Mouse (Mus musculus) limb, embryonic 14.5 days (tissue): ENCODE results near the gene Ttc36. TPM values are rescaled to one million over a fixed set of nuclear protein-coding genes. Genes with fewer than 3 reads are reported as not detected.

Experiments used
- ATAC-seq: fragments of 200-750 bp; cut with Nextera tagmentation; 2 replicates; pipeline ENCODE4 v1.8.0; 2017; ENCODE audit warnings: low read depth, moderate number of reproducible peaks, moderate TSS enrichment; ENCODE audit not compliant: low FRiP score
- DNase-seq: peaks from one replicate; pipeline ENCODE4 v3.0.0-alpha.2; 2015; ENCODE audit warnings: low spot score
- H3K27ac ChIP-seq: fragments of 300-500 bp; sonication (generic); replicated peaks from 2 replicates; pipeline ENCODE4 v1.5.1; 2014; ENCODE audit warnings: low read depth, mild to moderate bottlenecking, low read length, moderate library complexity, mixed read lengths
- H3K27me3 ChIP-seq: fragments of 300-500 bp; sonication (generic); 2 replicates; pipeline ENCODE4 v1.6.1; 2014; ENCODE audit warnings: low read length, mixed read lengths; ENCODE audit not compliant: control insufficient read depth, insufficient read depth
- H3K36me3 ChIP-seq: fragments of 300-500 bp; sonication (generic); 2 replicates; pipeline ENCODE4 v1.6.1; 2014; ENCODE audit warnings: mild to moderate bottlenecking, low read length, moderate library complexity, mixed read lengths; ENCODE audit not compliant: control insufficient read depth, insufficient read depth
- H3K4me1 ChIP-seq: fragments of 300-500 bp; sonication (generic); 2 replicates; pipeline ENCODE4 v1.6.1; 2014; ENCODE audit warnings: antibody characterized with exemption, low read length, mixed read lengths; ENCODE audit not compliant: control insufficient read depth, insufficient read depth
- H3K4me2 ChIP-seq: fragments of 300-500 bp; sonication (generic); replicated peaks from 2 replicates; pipeline ENCODE4 v1.6.1; 2014; ENCODE audit warnings: low read depth, mild to moderate bottlenecking, low read length, moderate library complexity; ENCODE audit not compliant: severe bottlenecking
- H3K4me3 ChIP-seq: fragments of 300-500 bp; sonication (generic); replicated peaks from 2 replicates; pipeline ENCODE4 v1.5.1; 2014; ENCODE audit warnings: low read length
- H3K9ac ChIP-seq: fragments of 300-500 bp; sonication (generic); 2 replicates; pipeline ENCODE4 v1.6.1; 2014; ENCODE audit warnings: mild to moderate bottlenecking, low read depth, low read length, moderate library complexity; ENCODE audit not compliant: severe bottlenecking
- H3K9me3 ChIP-seq: fragments of 300-500 bp; sonication (generic); 2 replicates; pipeline ENCODE4 v1.6.1; 2016; ENCODE audit warnings: low read length; ENCODE audit not compliant: control insufficient read depth
- POLR2A ChIP-seq: fragments of 200-500 bp; IDR thresholded peaks from 2 replicates; pipeline ENCODE4 v1.8.0; 2012; ENCODE audit warnings: inconsistent platforms, mild to moderate bottlenecking, moderate library complexity, borderline replicate concordance; ENCODE audit not compliant: insufficient read depth, insufficient read length; ENCODE audit errors: extremely low read depth
- WGBS: fragments of 180-500 bp; shearing (Covaris S2); extraction: QIAGEN DNeasy Blood & Tissue Kit; methylation state at CpG from one replicate; pipeline ENCODE4 v1.1.7; 2014; 5-methylcytosine and 5-hydroxymethylcytosine counted together
- polyA plus RNA-seq, 2 experiments: library from polyadenylated mRNA; depleted of rRNA in 1 of 2; stranded (reverse) in 1 of 2; unstranded in 1 of 2; fragments of >200 nt; fragmentation: Nextera tagmentation in 1 of 2; extraction: Ambion mirVana in 1 of 2; gene quantifications; 2 replicates each; pipeline versions ENCODE4 v1.2.1 to v1.2.3; 2012 to 2014

Ttc36 gene
- polyA plus RNA-seq, 2 experiments = 0.34 to 0.47 TPM

- H3K27ac ChIP-seq = no peak overlapping the region
- no peaks in the 10 kb centered on the region for H3K9me3 ChIP-seq
- ATAC-seq (no peak), DNase-seq (no peak)
- H3K4me2 ChIP-seq = no peak overlapping the region
- H3K4me1 ChIP-seq = peaks cover 9% of the 10 kb centered on the region
- TF ChIP-seq POLR2A = no peak
- no peak overlapping the region for H3K4me3 ChIP-seq
- H3K27me3 ChIP-seq = 0 out of 2 replicates have a peak, but pooled peaks cover 4% of the 10 kb centered on the region
- H3K36me3 ChIP-seq = peaks cover 20% of the 10 kb centered on the region
- H3K9ac ChIP-seq = no peak overlapping the region
- 72% methylated on average over 6 of the region's 6 CpGs for whole genome bisulfite sequencing
Observed at GRCm38 (mm10) chr9:44801669-44802068, 1.2 kb downstream of the Ttc36 start.

DNA sequence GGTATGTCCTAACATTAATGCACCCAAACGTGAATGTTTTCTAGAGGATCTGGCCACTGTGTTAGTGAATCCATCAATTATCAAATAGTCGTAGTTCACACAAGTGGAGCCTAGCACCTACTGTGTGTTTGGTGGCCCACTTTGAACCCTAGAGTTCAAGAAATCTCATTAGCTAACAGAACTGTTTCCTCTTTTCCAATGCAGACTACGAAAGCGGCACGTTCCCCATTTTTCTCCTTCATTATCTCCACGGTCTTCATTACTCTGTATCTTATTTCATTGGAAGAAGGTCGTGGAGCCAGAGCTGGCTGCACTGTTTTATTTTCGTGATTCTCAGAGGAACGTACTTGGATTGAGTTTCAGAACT lies 2.9 kb downstream of the Ttc36 start:
- H3K4me1 ChIP-seq = peaks cover 9% of the 10 kb centered on the region
- H3K36me3 ChIP-seq = peaks cover 5% of the 10 kb centered on the region
- H3K4me2 ChIP-seq = peak overlapping the region; percentile 81
- H3K9ac ChIP-seq = no peak overlapping the region
- H3K4me3 ChIP-seq = peak overlapping the region; percentile 58
- 41% methylated on average over 9 of the region's 9 CpGs for WGBS
- ATAC-seq (no peak), DNase-seq (no peak)
- H3K27me3 ChIP-seq = 0 out of 2 replicates have a peak, but pooled peaks cover 4% of the 10 kb centered on the region
- no peaks in the 10 kb centered on the region for H3K9me3 ChIP-seq
- TF ChIP-seq POLR2A = no peak
- H3K27ac ChIP-seq = no peak overlapping the region

GRCm38 (mm10) chr9:44799102-44799957 lies 3.5 kb downstream of the Ttc36 start, which contains the start of gene Tmem25:
TSS of gene Tmem25 (minus strand) at chr9:44799307.
- peak within 1 kb of the TSS; percentile 81 for H3K4me2 ChIP-seq
- no peaks in the 10 kb centered on the region for H3K36me3 ChIP-seq
- ATAC-seq (peak; percentile 93), DNase-seq (peak; percentile 67)
- TF ChIP-seq POLR2A = 0 out of 2 replicates have a peak, but pooled peaks have one; percentile 14
- H3K4me3 ChIP-seq = peak within 1 kb of the TSS; percentile 58
- 0% methylated on average over 70 of the region's 75 CpGs for WGBS
- peaks cover 9% of the 10 kb centered on the region for H3K4me1 ChIP-seq
- H3K27ac ChIP-seq = no peak within 1 kb of the TSS
- H3K27me3 ChIP-seq = 0 out of 2 replicates have a peak, but pooled peaks cover 4% of the 10 kb centered on the region
- H3K9ac ChIP-seq = peak within 1 kb of the TSS; percentile 62
- H3K9me3 ChIP-seq = no peaks in the 10 kb centered on the region

- H3K9ac ChIP-seq = 0 out of 2 replicates have a peak overlapping the region, but pooled peaks have one; percentile 62
- no peak for DNase-seq
- 43% methylated on average over 7 of the region's 7 CpGs for WGBS
- TF ChIP-seq POLR2A = no peak
- no peak overlapping the region for H3K27ac ChIP-seq
- 0 out of 2 replicates have a peak, but pooled peaks cover 4% of the 10 kb centered on the region for H3K27me3 ChIP-seq
- H3K4me1 ChIP-seq = peaks cover 9% of the 10 kb centered on the region
- no peak for ATAC-seq
- H3K9me3 ChIP-seq = no peaks in the 10 kb centered on the region
- H3K4me3 ChIP-seq = peak overlapping the region; percentile 58; the same call in 1 of the 2 replicates
- peak overlapping the region; percentile 81; the same call in 1 of the 2 replicates for H3K4me2 ChIP-seq
- H3K36me3 ChIP-seq = no peaks in the 10 kb centered on the region
Observed at GRCm38 (mm10) chr9:44798298-44798697, 4.6 kb downstream of the Ttc36 start.

- Histone ChIP-seq H3K36me3 (peaks cover 46% of the 10 kb centered on the region), H3K27me3 (no peaks in the 10 kb centered on the region), H3K27ac (no peak overlapping the region), H3K4me2 (no peak overlapping the region), H3K9ac (no peak overlapping the region), H3K4me3 (no peak overlapping the region), H3K4me1 (no peaks in the 10 kb centered on the region), H3K9me3 (no peaks in the 10 kb centered on the region)
- DNase-seq = peak; percentile 14
- ATAC-seq = peak; percentile 23; the same call in 1 of the 2 replicates
- no peak for TF ChIP-seq POLR2A
- WGBS = 51% methylated on average over 9 of the region's 9 CpGs
Observed at GRCm38 (mm10) chr9:44792842-44793241, 10.0 kb downstream of the Ttc36 start.
